Mouse (Mus musculus) forebrain, embryonic 12.5 days (tissue): Measurements from ENCODE around the gene Lrp2bp. TPM values are rescaled to one million over a fixed set of nuclear protein-coding genes. Genes with fewer than 3 reads are reported as not detected.

Experiments
- ATAC-seq: fragments of 200-750 bp; cut with Nextera tagmentation; 2 replicates; pipeline ENCODE4 v1.8.0; 2017; ENCODE audit warnings: moderate TSS enrichment; ENCODE audit not compliant: low FRiP score
- H3K27ac ChIP-seq: fragments of 300-500 bp; sonication (generic); 2 replicates; pipeline ENCODE4 v1.5.1; 2016; ENCODE audit warnings: mild to moderate bottlenecking
- H3K27me3 ChIP-seq: fragments of 300-500 bp; sonication (generic); 2 replicates; pipeline ENCODE4 v1.6.1; 2016; ENCODE audit warnings: mild to moderate bottlenecking
- H3K36me3 ChIP-seq: fragments of 300-500 bp; sonication (generic); replicated peaks from 2 replicates; pipeline ENCODE4 v1.6.1; 2016; ENCODE audit warnings: mild to moderate bottlenecking
- H3K4me1 ChIP-seq: fragments of 300-500 bp; sonication (generic); 2 replicates; pipeline ENCODE4 v1.6.1; 2016
- H3K4me2 ChIP-seq: fragments of 300-500 bp; sonication (generic); 2 replicates; pipeline ENCODE4 v1.6.1; 2016; ENCODE audit warnings: mild to moderate bottlenecking, moderate library complexity
- H3K4me3 ChIP-seq: fragments of 300-500 bp; sonication (generic); replicated peaks from 2 replicates; pipeline ENCODE4 v1.5.1; 2016; ENCODE audit warnings: mild to moderate bottlenecking
- H3K9ac ChIP-seq: fragments of 300-500 bp; sonication (generic); 2 replicates; pipeline ENCODE4 v1.6.1; 2016; ENCODE audit warnings: mild to moderate bottlenecking
- H3K9me3 ChIP-seq: fragments of 300-500 bp; sonication (generic); 2 replicates; pipeline ENCODE4 v1.6.1; 2016
- WGBS: fragments of 180-500 bp; shearing (Covaris S2); methylation state at CpG from one replicate; pipeline ENCODE4 v1.1.7; 2016; 5-methylcytosine and 5-hydroxymethylcytosine counted together
- polyA plus RNA-seq: library from polyadenylated mRNA; unstranded; fragments of >200 nt; fragmentation: Nextera tagmentation; extraction: Ambion mirVana; gene quantifications from 2 replicates; pipeline ENCODE4 v1.2.1, GENCODE M21; 2016

Lrp2bp gene
- polyA plus RNA-seq: 0.45 and 0.56 TPM in 2 replicates

- ATAC-seq: peak; percentile 1; the same call in 1 of the 2 replicates
- peaks cover 11% of the 10 kb centered on the region for H3K4me1 ChIP-seq
- H3K27ac ChIP-seq: peak within 1 kb of the TSS; percentile 97
- WGBS: 2% methylated on average over 22 of the region's 22 CpGs
- H3K4me2 ChIP-seq: peak within 1 kb of the TSS; percentile 83
- H3K4me3 ChIP-seq: peak within 1 kb of the TSS; percentile 52
- peaks cover 5% of the 10 kb centered on the region; the same call in 1 of the 2 replicates for H3K27me3 ChIP-seq
- H3K36me3 ChIP-seq: peaks cover 16% of the 10 kb centered on the region
- peak within 1 kb of the TSS; percentile 79 for H3K9ac ChIP-seq
- no peaks in the 10 kb centered on the region for H3K9me3 ChIP-seq
Observed at GRCm38 (mm10) chr8:45999138-45999783, at the start of gene Lrp2bp. TSS of gene Lrp2bp (plus strand) at chr8:45999303.

- Histone ChIP-seq H3K9me3 (no peaks in the 10 kb centered on the region), H3K4me3 (no peak overlapping the region), H3K27ac (no peak overlapping the region), H3K36me3 (no peaks in the 10 kb centered on the region), H3K4me1 (no peaks in the 10 kb centered on the region), H3K4me2 (no peak overlapping the region), H3K27me3 (no peaks in the 10 kb centered on the region), H3K9ac (no peak overlapping the region)
- 35% methylated on average over 2 of the region's 2 CpGs for WGBS
- no peak for ATAC-seq
Observed at GRCm38 (mm10) chr8:45950622-45951021, 48.5 kb upstream of the Lrp2bp start.

GRCm38 (mm10) chr8:45970894-45971293 lies 28.2 kb upstream of the Lrp2bp start:
- no peaks in the 10 kb centered on the region for H3K27me3 ChIP-seq
- ATAC-seq: no peak
- WGBS: 95% methylated on average over 12 of the region's 12 CpGs
- H3K4me3 ChIP-seq: no peak overlapping the region
- no peak overlapping the region for H3K4me2 ChIP-seq
- H3K9ac ChIP-seq: no peak overlapping the region
- H3K9me3 ChIP-seq: no peaks in the 10 kb centered on the region
- peaks cover 9% of the 10 kb centered on the region for H3K4me1 ChIP-seq
- H3K27ac ChIP-seq: no peak overlapping the region
- no peaks in the 10 kb centered on the region for H3K36me3 ChIP-seq

GRCm38 (mm10) chr8:45973988-45974505 lies 25.1 kb upstream of the Lrp2bp start:
- Histone ChIP-seq H3K27ac (no peak overlapping the region), H3K4me2 (peak overlapping the region; percentile 71), H3K9me3 (0 out of 2 replicates have a peak, but pooled peaks cover 4% of the 10 kb centered on the region), H3K36me3 (0 out of 2 replicates have a peak, but pooled peaks cover 8% of the 10 kb centered on the region), H3K9ac (no peak overlapping the region), H3K4me1 (peaks cover 14% of the 10 kb centered on the region), H3K27me3 (no peaks in the 10 kb centered on the region), H3K4me3 (no peak overlapping the region)
- no peak for ATAC-seq
- 65% methylated on average over 8 of the region's 8 CpGs for WGBS

GRCm38 (mm10) chr8:45975126-45975836 lies 23.8 kb upstream of the Lrp2bp start, which contains the start of the genes 1700029J07Rik and Ufsp2:
TSS of gene 1700029J07Rik (minus strand) at chr8:45975252.
TSS of gene Ufsp2 (plus strand) at chr8:45975528.
- Histone ChIP-seq H3K4me3 (peak within 1 kb of the TSS; percentile 61), H3K9ac (peak within 1 kb of the TSS; percentile 50), H3K4me1 (peaks cover 14% of the 10 kb centered on the region), H3K4me2 (peak within 1 kb of the TSS; percentile 71), H3K9me3 (0 out of 2 replicates have a peak, but pooled peaks cover 4% of the 10 kb centered on the region), H3K27me3 (no peaks in the 10 kb centered on the region), H3K27ac (peak within 1 kb of the TSS; percentile 74), H3K36me3 (peaks cover 8% of the 10 kb centered on the region; the same call in 1 of the 2 replicates)
- ATAC-seq: peak; percentile 98
- under 1% methylated on average over 57 of the region's 57 CpGs for WGBS

GRCm38 (mm10) chr8:45975837-45976468 lies 23.1 kb upstream of the Lrp2bp start:
- no peak for ATAC-seq
- 74% methylated on average over 11 of the region's 11 CpGs for WGBS
- H3K36me3 ChIP-seq: peaks cover 11% of the 10 kb centered on the region

GRCm38 (mm10) chr8:45986665-45987064 lies 12.4 kb upstream of the Lrp2bp start:
- Histone ChIP-seq H3K4me2 (no peak overlapping the region), H3K4me1 (no peaks in the 10 kb centered on the region), H3K9ac (no peak overlapping the region), H3K27me3 (no peaks in the 10 kb centered on the region), H3K36me3 (peaks cover 23% of the 10 kb centered on the region), H3K27ac (no peak overlapping the region), H3K4me3 (no peak overlapping the region), H3K9me3 (no peaks in the 10 kb centered on the region)
- ATAC-seq: no peak
- WGBS: 78% methylated on average over 3 of the region's 3 CpGs

More at GRCm38 (mm10) chr8:45975837-45976468, 23.1 kb upstream of the Lrp2bp start:
- H3K4me3 ChIP-seq: peak overlapping the region; percentile 61
- H3K4me1 ChIP-seq: peaks cover 14% of the 10 kb centered on the region
- H3K27ac ChIP-seq: no peak overlapping the region
- H3K9me3 ChIP-seq: 0 out of 2 replicates have a peak, but pooled peaks cover 4% of the 10 kb centered on the region
- H3K27me3 ChIP-seq: no peaks in the 10 kb centered on the region
- H3K9ac ChIP-seq: peak overlapping the region; percentile 50
- H3K4me2 ChIP-seq: peak overlapping the region; percentile 71

GRCm38 (mm10) chr8:45988189-45988588 lies 10.9 kb upstream of the Lrp2bp start:
- H3K9me3 ChIP-seq: no peaks in the 10 kb centered on the region
- ATAC-seq: no peak
- H3K27me3 ChIP-seq: no peaks in the 10 kb centered on the region
- peaks cover 11% of the 10 kb centered on the region for H3K36me3 ChIP-seq
- no peak overlapping the region for H3K4me3 ChIP-seq
- no peak overlapping the region for H3K27ac ChIP-seq
- no peak overlapping the region for H3K9ac ChIP-seq
- H3K4me1 ChIP-seq: no peaks in the 10 kb centered on the region
- WGBS: 68% methylated on average over 2 of the region's 2 CpGs
- no peak overlapping the region for H3K4me2 ChIP-seq

- no peaks in the 10 kb centered on the region for H3K4me1 ChIP-seq
- H3K36me3 ChIP-seq: peaks cover 16% of the 10 kb centered on the region
- no peak overlapping the region for H3K9ac ChIP-seq
- 93% methylated on average over 4 of the region's 4 CpGs for WGBS
- H3K27me3 ChIP-seq: no peaks in the 10 kb centered on the region
- no peaks in the 10 kb centered on the region for H3K9me3 ChIP-seq
- ATAC-seq: no peak
- no peak overlapping the region for H3K27ac ChIP-seq
- no peak overlapping the region for H3K4me2 ChIP-seq
- H3K4me3 ChIP-seq: no peak overlapping the region
Observed at GRCm38 (mm10) chr8:45990631-45991310, 8.3 kb upstream of the Lrp2bp start.

GRCm38 (mm10) chr8:45994111-45994510 lies 5.0 kb upstream of the Lrp2bp start:
- Histone ChIP-seq H3K27me3 (no peaks in the 10 kb centered on the region), H3K9me3 (no peaks in the 10 kb centered on the region), H3K27ac (no peak overlapping the region), H3K36me3 (peaks cover 21% of the 10 kb centered on the region), H3K4me3 (no peak overlapping the region), H3K4me2 (no peak overlapping the region), H3K4me1 (peaks cover 2% of the 10 kb centered on the region), H3K9ac (no peak overlapping the region)
- 94% methylated on average over 2 of the region's 2 CpGs for WGBS
- no peak for ATAC-seq

GRCm38 (mm10) chr8:45995576-45995975 lies 3.5 kb upstream of the Lrp2bp start:
- Histone ChIP-seq H3K36me3 (peaks cover 21% of the 10 kb centered on the region), H3K4me1 (peaks cover 10% of the 10 kb centered on the region), H3K27ac (no peak overlapping the region), H3K9ac (no peak overlapping the region), H3K9me3 (no peaks in the 10 kb centered on the region), H3K4me2 (no peak overlapping the region), H3K27me3 (no peaks in the 10 kb centered on the region), H3K4me3 (no peak overlapping the region)
- WGBS: 88% methylated on average over 3 of the region's 3 CpGs
- no peak for ATAC-seq
